8 mouse cellular contexts compared by ENCODE assay signal in the genomic region with DNA sequence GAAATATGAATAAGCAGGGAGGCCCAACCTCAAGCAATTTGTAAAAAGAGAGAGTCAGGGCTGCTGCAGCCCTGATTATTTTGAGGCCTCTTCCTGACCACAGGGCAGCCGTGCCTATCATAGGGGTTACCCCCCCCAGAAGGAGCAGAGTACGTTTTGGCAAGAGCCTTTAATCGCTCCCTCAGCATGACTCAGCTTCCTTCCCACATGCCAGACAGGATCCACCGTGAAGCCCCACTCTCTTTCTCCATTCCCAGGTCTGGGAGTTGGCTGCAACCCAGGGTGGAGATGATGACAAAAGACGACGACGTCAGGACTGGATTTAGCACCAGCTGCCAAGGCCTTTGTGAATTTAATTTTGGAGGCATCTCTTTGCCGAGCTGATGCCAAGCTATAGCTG.
A peak's percentile ranks its signal among the peaks of the same experiment; 100 is the strongest.
DNase-seq lines count a peak whose midpoint lies in the region; ATAC-seq and TF ChIP-seq lines count a peak whose summit lies in the region.

No protein-coding gene starts in this region.

- DNase-seq in heart, adult 11 months: peak; percentile 91
- DNase-seq in 3134 (ENCODE audit: extremely low read depth, insufficient read length, low spot score): peak; percentile 37
- peak; percentile 62 for DNase-seq in adrenal gland, postnatal 10 days
- peak; percentile 33 to 36 for DNase-seq in heart, postnatal 14 days
- DNase-seq in liver, embryonic 14.5 days (ENCODE audit: low read depth in 3 of 3, low spot score in 3 of 3): no peak
- no peak for DNase-seq in thymus, adult 18-20 months
- DNase-seq in spleen, adult 12 weeks (ENCODE audit: low spot score): no peak

- no peak for ATAC-seq in heart, embryonic 11.5 days (replicated peaks; ENCODE audit: insufficient number of reproducible peaks, low FRiP score, low TSS enrichment)
- peak; percentile 23; the same call in 1 of the 2 replicates for ATAC-seq in liver, embryonic 14.5 days (ENCODE audit: insufficient read depth)

- TF ChIP-seq EP300 in liver, embryonic 14.5 days (IDR thresholded peaks at IDR 0.05; ENCODE audit: low read depth): no peak

- H3K27me3 ChIP-seq in heart, embryonic 11.5 days (ENCODE audit: control insufficient read depth, insufficient read depth, low read length): no peaks in the 10 kb centered on the region
- H3K27me3 ChIP-seq in liver, embryonic 14.5 days (ENCODE audit: control insufficient read depth, insufficient read depth, low read length): no peaks in the 10 kb centered on the region

- H3K9me3 ChIP-seq in heart, embryonic 11.5 days (replicated peaks; ENCODE audit: control insufficient read depth, low read length): no peaks in the 10 kb centered on the region
- H3K9me3 ChIP-seq in liver, embryonic 14.5 days (ENCODE audit: control insufficient read depth, low read length): no peaks in the 10 kb centered on the region

- TF ChIP-seq CTCF in liver, embryonic 14.5 days (IDR thresholded peaks at IDR 0.05; ENCODE audit: low read depth): no peak

- H3K9ac ChIP-seq in heart, embryonic 11.5 days (ENCODE audit: low read depth, low read length): no peak overlapping the region
- H3K9ac ChIP-seq in liver, embryonic 14.5 days (replicated peaks): no peak overlapping the region

- intact Hi-C loops in heart, postnatal 14 days (cut with DNase I): no loop called here

- WGBS in heart, embryonic 11.5 days (ENCODE audit: insufficient replicate concordance): 35% methylated on average over 8 of the region's 8 CpGs
- 12% methylated on average over 8 of the region's 8 CpGs for WGBS in liver, embryonic 14.5 days (ENCODE audit: insufficient replicate concordance)

- no peak overlapping the region for H3K4me3 ChIP-seq in heart, embryonic 11.5 days (ENCODE audit: low read depth, low read length)
- no peak overlapping the region for H3K4me3 ChIP-seq in liver, embryonic 14.5 days (ENCODE audit: insufficient read depth in 1 of 2, low read depth in 2 of 2, low read length in 2 of 2)

- H3K27ac ChIP-seq in heart, embryonic 11.5 days (ENCODE audit: low read depth, low read length): no peak overlapping the region
- H3K27ac ChIP-seq in liver, embryonic 14.5 days: no peak overlapping the region

- no peaks in the 10 kb centered on the region for H3K4me1 ChIP-seq in heart, embryonic 11.5 days (ENCODE audit: control insufficient read depth, insufficient read depth, low read length)
- peaks cover 0 to 2% of the 10 kb centered on the region in 2 experiments; a peak in 1 of 4 replicates for H3K4me1 ChIP-seq in liver, embryonic 14.5 days (replicated peaks; ENCODE audit: control insufficient read depth in 2 of 2, insufficient read depth in 2 of 2, low read length in 1 of 2)

- no peaks in the 10 kb centered on the region for H3K36me3 ChIP-seq in heart, embryonic 11.5 days (ENCODE audit: control insufficient read depth, insufficient read depth, low read length)
- no peaks in the 10 kb centered on the region for H3K36me3 ChIP-seq in liver, embryonic 14.5 days (replicated peaks; ENCODE audit: control insufficient read depth, insufficient read depth, low read depth)

- H3K4me2 ChIP-seq in heart, embryonic 11.5 days: no peak overlapping the region
- H3K4me2 ChIP-seq in liver, embryonic 14.5 days (ENCODE audit: low read depth): no peak overlapping the region

Comparison
In these comparisons a context has a peak if more than half of its experiments do, and no peak if none do; other contexts are left out.
1. DNase-seq: peak in heart, adult 11 months (single experiment), 3134 (single experiment), adrenal gland, postnatal 10 days (single experiment) and heart, postnatal 14 days (2 of 2); none in liver, embryonic 14.5 days (0 of 3), thymus, adult 18-20 months (0 of 2) and spleen, adult 12 weeks (single experiment).